Mouse (Mus musculus): ENCODE results near the gene Ccdc120. TPM values are rescaled to one million over a fixed set of nuclear protein-coding genes. Genes with fewer than 3 reads are reported as not detected.

Ccdc120 gene
- polyA plus RNA-seq (2011; ENCODE audit: insufficient read length, low read depth, missing spikeins) = 2.5 and 3.5 TPM in 2 replicates

GRCm38 (mm10) chrX:7750432-7751116, at the start of gene Ccdc120:
Ccdc120 (minus strand) TSS chrX:7750905.
- H3K27ac ChIP-seq (ENCODE audit: insufficient read depth, low read length) = no peak within 1 kb of the TSS
- H3K4me1 ChIP-seq (ENCODE audit: control insufficient read depth, insufficient read depth, low read length) = no peaks in the 10 kb centered on the region

GRCm38 (mm10) chrX:7797327-7797726, 46.6 kb upstream of the Ccdc120 start:
- H3K4me3 ChIP-seq (ENCODE audit: insufficient read depth, low read length) = no peak overlapping the region
- no peak overlapping the region for H3K27ac ChIP-seq (ENCODE audit: insufficient read depth, low read length)
- TF ChIP-seq CTCF (IDR thresholded peaks at IDR 0.05; ENCODE audit: borderline replicate concordance, insufficient read depth, low read length) = no peak
- TF ChIP-seq POLR2A (IDR thresholded peaks at IDR 0.05; ENCODE audit: low read depth, low read length) = no peak
- no peaks in the 10 kb centered on the region for H3K4me1 ChIP-seq (ENCODE audit: control insufficient read depth, insufficient read depth, low read length)

More at GRCm38 (mm10) chrX:7750432-7751116, at the start of gene Ccdc120:
- H3K4me3 ChIP-seq (ENCODE audit: insufficient read depth, low read length) = peak within 1 kb of the TSS; percentile 93
- TF ChIP-seq CTCF (IDR thresholded peaks at IDR 0.05; ENCODE audit: borderline replicate concordance, insufficient read depth, low read length) (no peak), POLR2A (IDR thresholded peaks at IDR 0.05; ENCODE audit: low read depth, low read length) (no peak)

- TF ChIP-seq POLR2A (IDR thresholded peaks at IDR 0.05; ENCODE audit: low read depth, low read length) = no peak
- TF ChIP-seq CTCF (IDR thresholded peaks at IDR 0.05; ENCODE audit: borderline replicate concordance, insufficient read depth, low read length) = no peak
- Histone ChIP-seq H3K27ac (ENCODE audit: insufficient read depth, low read length) (no peak overlapping the region), H3K4me1 (ENCODE audit: control insufficient read depth, insufficient read depth, low read length) (0 out of 2 replicates have a peak, but pooled peaks cover 3% of the 10 kb centered on the region), H3K4me3 (ENCODE audit: insufficient read depth, low read length) (no peak overlapping the region)
These were observed 44.3 kb upstream of the Ccdc120 start for GRCm38 (mm10) chrX:7795016-7795415.

- TF ChIP-seq CTCF (IDR thresholded peaks at IDR 0.05; ENCODE audit: borderline replicate concordance, insufficient read depth, low read length) (no peak), POLR2A (IDR thresholded peaks at IDR 0.05; ENCODE audit: low read depth, low read length) (no peak)
- Histone ChIP-seq H3K27ac (ENCODE audit: insufficient read depth, low read length) (no peak overlapping the region), H3K4me1 (ENCODE audit: control insufficient read depth, insufficient read depth, low read length) (0 out of 2 replicates have a peak, but pooled peaks cover 3% of the 10 kb centered on the region), H3K4me3 (ENCODE audit: insufficient read depth, low read length) (no peak overlapping the region)
These were observed 42.7 kb upstream of the Ccdc120 start for GRCm38 (mm10) chrX:7793361-7793760.

GRCm38 (mm10) chrX:7790309-7790708, 39.6 kb upstream of the Ccdc120 start:
- no peak for TF ChIP-seq POLR2A (IDR thresholded peaks at IDR 0.05; ENCODE audit: low read depth, low read length)
- no peak for TF ChIP-seq CTCF (IDR thresholded peaks at IDR 0.05; ENCODE audit: borderline replicate concordance, insufficient read depth, low read length)
- Histone ChIP-seq H3K4me3 (ENCODE audit: insufficient read depth, low read length) (peak overlapping the region; percentile 66), H3K4me1 (ENCODE audit: control insufficient read depth, insufficient read depth, low read length) (0 out of 2 replicates have a peak, but pooled peaks cover 3% of the 10 kb centered on the region), H3K27ac (ENCODE audit: insufficient read depth, low read length) (no peak overlapping the region)

- TF ChIP-seq CTCF (IDR thresholded peaks at IDR 0.05; ENCODE audit: borderline replicate concordance, insufficient read depth, low read length) (no peak), POLR2A (IDR thresholded peaks at IDR 0.05; ENCODE audit: low read depth, low read length) (peak; percentile 82)
- Histone ChIP-seq H3K4me3 (ENCODE audit: insufficient read depth, low read length) (peak within 1 kb of the TSS; percentile 66), H3K27ac (ENCODE audit: insufficient read depth, low read length) (no peak within 1 kb of the TSS), H3K4me1 (ENCODE audit: control insufficient read depth, insufficient read depth, low read length) (0 out of 2 replicates have a peak, but pooled peaks cover 3% of the 10 kb centered on the region)
These were observed 38.9 kb upstream of the Ccdc120 start, which contains the start of gene Gripap1 for GRCm38 (mm10) chrX:7789542-7790136. Gripap1 (plus strand) TSS chrX:7789765.

GRCm38 (mm10) chrX:7782603-7783092, 31.9 kb upstream of the Ccdc120 start:
- TF ChIP-seq POLR2A (IDR thresholded peaks at IDR 0.05; ENCODE audit: low read depth, low read length) (no peak), CTCF (IDR thresholded peaks at IDR 0.05; ENCODE audit: borderline replicate concordance, insufficient read depth, low read length) (no peak)
- Histone ChIP-seq H3K4me1 (ENCODE audit: control insufficient read depth, insufficient read depth, low read length) (no peaks in the 10 kb centered on the region), H3K4me3 (ENCODE audit: insufficient read depth, low read length) (no peak overlapping the region), H3K27ac (ENCODE audit: insufficient read depth, low read length) (no peak overlapping the region)

GRCm38 (mm10) chrX:7779294-7779693, 28.6 kb upstream of the Ccdc120 start:
- no peak overlapping the region for H3K27ac ChIP-seq (ENCODE audit: insufficient read depth, low read length)
- no peak overlapping the region for H3K4me3 ChIP-seq (ENCODE audit: insufficient read depth, low read length)
- TF ChIP-seq POLR2A (IDR thresholded peaks at IDR 0.05; ENCODE audit: low read depth, low read length) (no peak), CTCF (IDR thresholded peaks at IDR 0.05; ENCODE audit: borderline replicate concordance, insufficient read depth, low read length) (no peak)
- H3K4me1 ChIP-seq (ENCODE audit: control insufficient read depth, insufficient read depth, low read length) = no peaks in the 10 kb centered on the region

GRCm38 (mm10) chrX:7778450-7779244, 27.9 kb upstream of the Ccdc120 start:
- H3K4me3 ChIP-seq (ENCODE audit: insufficient read depth, low read length) = no peak overlapping the region
- H3K27ac ChIP-seq (ENCODE audit: insufficient read depth, low read length) = no peak overlapping the region
- TF ChIP-seq POLR2A (IDR thresholded peaks at IDR 0.05; ENCODE audit: low read depth, low read length) (no peak), CTCF (IDR thresholded peaks at IDR 0.05; ENCODE audit: borderline replicate concordance, insufficient read depth, low read length) (no peak)
- H3K4me1 ChIP-seq (ENCODE audit: control insufficient read depth, insufficient read depth, low read length) = no peaks in the 10 kb centered on the region

Measured in embryonic fibroblast, embryonic 13.5 days (primary cell).